Mouse (Mus musculus) MEL (cell line): ENCODE measurements around the gene Kank3.

Experiments
- CTCF ChIP-seq, 3 experiments: IDR thresholded peaks in 2 of 3; conservative IDR thresholded peaks in 1 of 3; 2 replicates each; pipeline ENCODE4 v1.5.1; 2011 to 2012; ENCODE audit warnings: low read length in 3 of 3, low read depth in 2 of 3, mild to moderate bottlenecking in 2 of 3, improper control_type of control experiment in 1 of 3, inconsistent platforms in 1 of 3, mixed read lengths in 1 of 3, moderate library complexity in 1 of 3; ENCODE audit not compliant: control insufficient read depth in 1 of 3, insufficient read depth in 1 of 3, poor library complexity in 1 of 3, severe bottlenecking in 1 of 3
- E2F4 ChIP-seq: IDR thresholded peaks from 2 replicates; pipeline ENCODE4 v1.6.1; 2011; ENCODE audit warnings: low read depth, low read length, improper control_type of control experiment, borderline replicate concordance
- ETS1 ChIP-seq: IDR thresholded peaks from 2 replicates; pipeline ENCODE4 v1.6.1; 2012; ENCODE audit warnings: low read depth, mild to moderate bottlenecking, inconsistent platforms, low read length, improper control_type of control experiment, moderate library complexity
- MAFK ChIP-seq: IDR thresholded peaks from 2 replicates; pipeline ENCODE4 v1.6.1; 2011; ENCODE audit warnings: low read depth, mild to moderate bottlenecking, low read length, improper control_type of control experiment, borderline replicate concordance
- MAZ ChIP-seq: IDR thresholded peaks from 2 replicates; pipeline ENCODE4 v1.6.1; 2012; ENCODE audit warnings: low read depth, mild to moderate bottlenecking, inconsistent platforms, low read length, improper control_type of control experiment
- MEF2A ChIP-seq: IDR thresholded peaks from 2 replicates; pipeline ENCODE4 v1.6.1; 2014; ENCODE audit warnings: low read depth, mild to moderate bottlenecking, inconsistent platforms, low read length, improper control_type of control experiment; ENCODE audit not compliant: poor library complexity, insufficient replicate concordance, severe bottlenecking; ENCODE audit errors: extremely low read depth
- MYC ChIP-seq: IDR thresholded peaks from 2 replicates; pipeline ENCODE4 v1.6.1; 2011; ENCODE audit warnings: low read depth, mild to moderate bottlenecking, low read length, improper control_type of control experiment, moderate library complexity
- POLR2A ChIP-seq, 2 experiments: IDR thresholded peaks; 2 replicates each; pipeline ENCODE4 v1.6.1; 2011 to 2012; ENCODE audit warnings: low read length in 2 of 2, mild to moderate bottlenecking in 2 of 2, control low read depth in 1 of 2, improper control_type of control experiment in 1 of 2, low read depth in 1 of 2, moderate library complexity in 1 of 2; ENCODE audit not compliant: control insufficient read depth in 1 of 2, insufficient read depth in 1 of 2, poor library complexity in 1 of 2

DNA sequence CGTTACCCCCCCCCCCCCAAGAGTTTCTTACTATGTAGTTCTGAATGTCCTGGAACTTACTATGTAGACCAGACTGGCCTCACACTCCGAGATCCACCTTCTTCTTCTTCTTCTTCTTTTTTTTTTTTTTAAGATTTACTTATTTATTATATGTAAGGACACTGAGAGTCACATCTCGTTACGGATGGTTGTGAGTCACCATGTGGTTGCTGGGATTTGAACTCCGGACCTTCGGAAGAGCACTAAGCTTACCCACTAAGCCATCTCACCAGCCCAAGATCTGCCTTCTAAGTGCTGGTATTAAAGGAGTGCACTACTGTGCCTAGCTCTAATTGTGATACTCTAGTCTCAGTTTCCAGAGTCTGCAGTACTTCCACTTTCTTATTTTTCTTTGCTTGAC, 5.1 kb downstream of the Kank3 start:
- no peak for TF ChIP-seq ETS1
- TF ChIP-seq CTCF (IDR thresholded peaks at IDR 0.05 in 2 of 3, conservative IDR thresholded peaks at IDR 0.05 in 1 of 3; ENCODE audit: control insufficient read depth in 1 of 3, insufficient read depth in 1 of 3, low read depth in 2 of 3, low read length in 3 of 3, poor library complexity in 1 of 3, severe bottlenecking in 1 of 3), result no peak
- no peak for TF ChIP-seq MAFK
- TF ChIP-seq MEF2A, result no peak
- TF ChIP-seq MAZ, result no peak
- no peak for TF ChIP-seq E2F4
- no peak for TF ChIP-seq POLR2A (IDR thresholded peaks at IDR 0.05; ENCODE audit: control insufficient read depth in 1 of 2, insufficient read depth in 1 of 2, low read depth in 1 of 2, low read length in 2 of 2, poor library complexity in 1 of 2)
- no peak for TF ChIP-seq MYC
